Mouse (Mus musculus) ovary, postnatal 36 days (tissue): ENCODE measurements at regions not wholly inside any gene's neighbourhood (a gene's known extent, or its start where the extent isn't known, plus 50 kb on each side); places are given as distances from the start of the nearest gene placed in this dataset.
"Not testable (repeated sequence)": the region's sequence is repeated elsewhere in the genome, so short reads cannot be mapped to it uniquely, and the experiment has no call there.

Experiments used
- DNase-seq: peaks from one replicate; pipeline ENCODE4 v3.0.0; 2022; ENCODE audit warnings: low spot score, mixed read lengths

GRCm38 (mm10) chr6:114538185-114538584 lies 104.7 kb upstream of the Atg7 start:
- DNase-seq: peak; percentile 21

GRCm38 (mm10) chr6:114550096-114550669 lies 92.7 kb upstream of the Atg7 start:
- peak; percentile 50 for DNase-seq

- not testable (repeated sequence) for DNase-seq
Observed at GRCm38 (mm10) chr6:114553072-114553471, 89.8 kb upstream of the Atg7 start.

- peak; percentile 32 for DNase-seq
Observed at GRCm38 (mm10) chr6:114555186-114555585, 87.7 kb upstream of the Atg7 start.

- DNase-seq: peak; percentile 66
Observed at GRCm38 (mm10) chr6:114577319-114577718, 65.6 kb upstream of the Atg7 start.
